Mouse (Mus musculus): Measurements from ENCODE around the gene Hspb8. TPM values are rescaled to one million over a fixed set of nuclear protein-coding genes. Genes with fewer than 3 reads are reported as not detected.
"Not testable (repeated sequence)": the region's sequence is repeated elsewhere in the genome, so short reads cannot be mapped to it uniquely, and the experiment has no call there.

Gene Hspb8
- polyA plus RNA-seq, 1 experiment from 2014 or later = 8.9 TPM

GRCm38 (mm10) chr5:116438328-116438727 lies 15.7 kb upstream of the Hspb8 start:
- Histone ChIP-seq H3K27ac (ENCODE audit: low read depth, low read length) (no peak overlapping the region), H3K36me3 (ENCODE audit: control insufficient read depth, insufficient read depth, low read length) (no peaks in the 10 kb centered on the region), H3K4me3 (ENCODE audit: low read length) (no peak overlapping the region), H3K27me3 (replicated peaks; ENCODE audit: control insufficient read depth, insufficient read depth, low read length) (no peaks in the 10 kb centered on the region), H3K9ac (ENCODE audit: low read depth, low read length) (no peak overlapping the region), H3K4me1 (ENCODE audit: control insufficient read depth, insufficient read depth, low read depth, low read length) (peaks cover 9% of the 10 kb centered on the region), H3K9me3 (ENCODE audit: control insufficient read depth, low read length) (no peaks in the 10 kb centered on the region), H3K4me2 (ENCODE audit: low read length) (no peak overlapping the region)
- ATAC-seq = no peak
- 40% methylated on average over 4 of the region's 4 CpGs for WGBS

- Histone ChIP-seq H3K4me2 (ENCODE audit: low read length) (no peak overlapping the region), H3K4me1 (ENCODE audit: control insufficient read depth, insufficient read depth, low read depth, low read length) (peaks cover 6% of the 10 kb centered on the region), H3K27me3 (replicated peaks; ENCODE audit: control insufficient read depth, insufficient read depth, low read length) (no peaks in the 10 kb centered on the region), H3K9me3 (ENCODE audit: control insufficient read depth, low read length) (no peaks in the 10 kb centered on the region), H3K27ac (ENCODE audit: low read depth, low read length) (no peak overlapping the region), H3K9ac (ENCODE audit: low read depth, low read length) (no peak overlapping the region), H3K36me3 (ENCODE audit: control insufficient read depth, insufficient read depth, low read length) (no peaks in the 10 kb centered on the region), H3K4me3 (ENCODE audit: low read length) (no peak overlapping the region)
- ATAC-seq = 0 out of 2 replicates have a peak, but pooled peaks have one; percentile 34
Measured at GRCm38 (mm10) chr5:116436117-116436516, 13.5 kb upstream of the Hspb8 start.

- Histone ChIP-seq H3K4me3 (ENCODE audit: low read length) (no peak overlapping the region), H3K4me1 (ENCODE audit: control insufficient read depth, insufficient read depth, low read depth, low read length) (peaks cover 6% of the 10 kb centered on the region), H3K9me3 (ENCODE audit: control insufficient read depth, low read length) (no peaks in the 10 kb centered on the region), H3K36me3 (ENCODE audit: control insufficient read depth, insufficient read depth, low read length) (no peaks in the 10 kb centered on the region), H3K27ac (ENCODE audit: low read depth, low read length) (no peak overlapping the region), H3K27me3 (replicated peaks; ENCODE audit: control insufficient read depth, insufficient read depth, low read length) (no peaks in the 10 kb centered on the region), H3K4me2 (ENCODE audit: low read length) (no peak overlapping the region), H3K9ac (ENCODE audit: low read depth, low read length) (0 out of 2 replicates have a peak overlapping the region, but pooled peaks have one; percentile 19)
- no peak for ATAC-seq
- 51% methylated on average over 13 of the region's 13 CpGs for WGBS
Measured at GRCm38 (mm10) chr5:116434976-116435850, 12.5 kb upstream of the Hspb8 start.

- Histone ChIP-seq H3K4me2 (ENCODE audit: low read length) (no peak overlapping the region), H3K4me3 (ENCODE audit: low read length) (no peak overlapping the region), H3K9ac (ENCODE audit: low read depth, low read length) (no peak overlapping the region), H3K27me3 (replicated peaks; ENCODE audit: control insufficient read depth, insufficient read depth, low read length) (no peaks in the 10 kb centered on the region), H3K27ac (ENCODE audit: low read depth, low read length) (no peak overlapping the region), H3K9me3 (ENCODE audit: control insufficient read depth, low read length) (no peaks in the 10 kb centered on the region), H3K4me1 (ENCODE audit: control insufficient read depth, insufficient read depth, low read depth, low read length) (peaks cover 6% of the 10 kb centered on the region), H3K36me3 (ENCODE audit: control insufficient read depth, insufficient read depth, low read length) (no peaks in the 10 kb centered on the region)
- 58% methylated on average over 7 of the region's 7 CpGs for WGBS
- ATAC-seq = no peak
Measured at GRCm38 (mm10) chr5:116432871-116433270, 10.2 kb upstream of the Hspb8 start.

- H3K9me3 ChIP-seq (ENCODE audit: control insufficient read depth, low read length) = no peaks in the 10 kb centered on the region
- no peak overlapping the region for H3K4me3 ChIP-seq (ENCODE audit: low read length)
- no peak overlapping the region for H3K4me2 ChIP-seq (ENCODE audit: low read length)
- H3K27me3 ChIP-seq (replicated peaks; ENCODE audit: control insufficient read depth, insufficient read depth, low read length) = no peaks in the 10 kb centered on the region
- no peak overlapping the region for H3K27ac ChIP-seq (ENCODE audit: low read depth, low read length)
- H3K4me1 ChIP-seq (ENCODE audit: control insufficient read depth, insufficient read depth, low read depth, low read length) = peaks cover 9% of the 10 kb centered on the region
- WGBS = 82% methylated on average over 2 of the region's 2 CpGs
- H3K9ac ChIP-seq (ENCODE audit: low read depth, low read length) = no peak overlapping the region
- no peaks in the 10 kb centered on the region for H3K36me3 ChIP-seq (ENCODE audit: control insufficient read depth, insufficient read depth, low read length)
- no peak for ATAC-seq
Measured at GRCm38 (mm10) chr5:116426701-116427100, 4.0 kb upstream of the Hspb8 start.

GRCm38 (mm10) chr5:116425709-116426108 lies 3.0 kb upstream of the Hspb8 start:
- H3K4me2 ChIP-seq (ENCODE audit: low read length) = not testable (repeated sequence)
- 89% methylated on average over 3 of the region's 3 CpGs for WGBS

GRCm38 (mm10) chr5:116425273-116425672 lies 2.6 kb upstream of the Hspb8 start:
- Histone ChIP-seq H3K27me3 (replicated peaks; ENCODE audit: control insufficient read depth, insufficient read depth, low read length) (no peaks in the 10 kb centered on the region), H3K27ac (ENCODE audit: low read depth, low read length) (no peak overlapping the region), H3K4me3 (ENCODE audit: low read length) (no peak overlapping the region), H3K9ac (ENCODE audit: low read depth, low read length) (no peak overlapping the region), H3K4me1 (ENCODE audit: control insufficient read depth, insufficient read depth, low read depth, low read length) (peaks cover 13% of the 10 kb centered on the region), H3K4me2 (ENCODE audit: low read length) (no peak overlapping the region), H3K9me3 (ENCODE audit: control insufficient read depth, low read length) (no peaks in the 10 kb centered on the region), H3K36me3 (ENCODE audit: control insufficient read depth, insufficient read depth, low read length) (no peaks in the 10 kb centered on the region)
- WGBS = 56% methylated on average over 7 of the region's 7 CpGs
- no peak for ATAC-seq

More at GRCm38 (mm10) chr5:116425709-116426108, 3.0 kb upstream of the Hspb8 start:
- H3K9me3 ChIP-seq (ENCODE audit: control insufficient read depth, low read length); H3K9ac ChIP-seq (ENCODE audit: low read depth, low read length); H3K4me3 ChIP-seq (ENCODE audit: low read length); H3K27me3 ChIP-seq (replicated peaks; ENCODE audit: control insufficient read depth, insufficient read depth, low read length); H3K27ac ChIP-seq (ENCODE audit: low read depth, low read length); H3K36me3 ChIP-seq (ENCODE audit: control insufficient read depth, insufficient read depth, low read length); ATAC-seq: not testable (repeated sequence)
- H3K4me1 ChIP-seq (ENCODE audit: control insufficient read depth, insufficient read depth, low read depth, low read length) = peaks cover 10% of the 10 kb centered on the region

GRCm38 (mm10) chr5:116423746-116424145 lies 1.1 kb upstream of the Hspb8 start:
- Histone ChIP-seq H3K4me3 (ENCODE audit: low read length) (no peak overlapping the region), H3K27me3 (replicated peaks; ENCODE audit: control insufficient read depth, insufficient read depth, low read length) (no peaks in the 10 kb centered on the region)
- WGBS = 84% methylated on average over 8 of the region's 8 CpGs

GRCm38 (mm10) chr5:116421791-116422481 lies 728 bp downstream of the Hspb8 start:
- H3K9me3 ChIP-seq (ENCODE audit: control insufficient read depth, low read length) = no peaks in the 10 kb centered on the region
- peak overlapping the region; percentile 33 for H3K4me3 ChIP-seq (ENCODE audit: low read length)
- H3K36me3 ChIP-seq (ENCODE audit: control insufficient read depth, insufficient read depth, low read length) = no peaks in the 10 kb centered on the region
- H3K27ac ChIP-seq (ENCODE audit: low read depth, low read length) = peak overlapping the region; percentile 54; the same call in 1 of the 2 replicates
- no peak for ATAC-seq
- H3K4me1 ChIP-seq (ENCODE audit: control insufficient read depth, insufficient read depth, low read depth, low read length) = peaks cover 17% of the 10 kb centered on the region
- peak overlapping the region; percentile 44 for H3K9ac ChIP-seq (ENCODE audit: low read depth, low read length)
- H3K4me2 ChIP-seq (ENCODE audit: low read length) = peak overlapping the region; percentile 56
- H3K27me3 ChIP-seq (replicated peaks; ENCODE audit: control insufficient read depth, insufficient read depth, low read length) = no peaks in the 10 kb centered on the region
- 53% methylated on average over 22 of the region's 22 CpGs for WGBS

More at GRCm38 (mm10) chr5:116423746-116424145, 1.1 kb upstream of the Hspb8 start:
- H3K27ac ChIP-seq (ENCODE audit: low read depth, low read length) = no peak overlapping the region
- H3K36me3 ChIP-seq (ENCODE audit: control insufficient read depth, insufficient read depth, low read length) = no peaks in the 10 kb centered on the region
- H3K9me3 ChIP-seq (ENCODE audit: control insufficient read depth, low read length) = no peaks in the 10 kb centered on the region
- ATAC-seq = no peak
- no peak overlapping the region for H3K9ac ChIP-seq (ENCODE audit: low read depth, low read length)
- H3K4me1 ChIP-seq (ENCODE audit: control insufficient read depth, insufficient read depth, low read depth, low read length) = peaks cover 15% of the 10 kb centered on the region
- H3K4me2 ChIP-seq (ENCODE audit: low read length) = no peak overlapping the region

Measured in hindbrain, embryonic 16.5 days (tissue).